Mouse (Mus musculus): ENCODE measurements at regions not wholly inside any gene's neighbourhood (a gene's known extent, or its start where the extent isn't known, plus 50 kb on each side); places are given as distances from the start of the nearest gene placed in this dataset.
"Not testable (repeated sequence)": the region's sequence is repeated elsewhere in the genome, so short reads cannot be mapped to it uniquely, and the experiment has no call there.

- WGBS = 40% methylated on average over 11 of the region's 11 CpGs
- no peak overlapping the region for H3K27ac ChIP-seq
Observed at GRCm38 (mm10) chr6:22493632-22494260, 137.7 kb upstream of the Fam3c start.

GRCm38 (mm10) chr6:22492896-22493295, 136.9 kb upstream of the Fam3c start:
- no peak overlapping the region for H3K9ac ChIP-seq
- no peak for ATAC-seq (replicated peaks)
- H3K36me3 ChIP-seq (replicated peaks) = no peaks in the 10 kb centered on the region
- WGBS = 92% methylated on average over 17 of the region's 17 CpGs
- H3K27ac ChIP-seq = no peak overlapping the region
- no peaks in the 10 kb centered on the region for H3K4me1 ChIP-seq
- H3K4me2 ChIP-seq = no peak overlapping the region
- no peak overlapping the region for H3K4me3 ChIP-seq
- H3K27me3 ChIP-seq (replicated peaks) = no peaks in the 10 kb centered on the region
- no peaks in the 10 kb centered on the region for H3K9me3 ChIP-seq

More at GRCm38 (mm10) chr6:22493632-22494260, 137.7 kb upstream of the Fam3c start:
- Histone ChIP-seq H3K9ac (no peak overlapping the region), H3K4me2 (no peak overlapping the region), H3K9me3 (no peaks in the 10 kb centered on the region), H3K4me1 (no peaks in the 10 kb centered on the region), H3K27me3 (replicated peaks) (no peaks in the 10 kb centered on the region), H3K36me3 (replicated peaks) (no peaks in the 10 kb centered on the region), H3K4me3 (no peak overlapping the region)
- peak; percentile 84 for ATAC-seq (replicated peaks)

DNA sequence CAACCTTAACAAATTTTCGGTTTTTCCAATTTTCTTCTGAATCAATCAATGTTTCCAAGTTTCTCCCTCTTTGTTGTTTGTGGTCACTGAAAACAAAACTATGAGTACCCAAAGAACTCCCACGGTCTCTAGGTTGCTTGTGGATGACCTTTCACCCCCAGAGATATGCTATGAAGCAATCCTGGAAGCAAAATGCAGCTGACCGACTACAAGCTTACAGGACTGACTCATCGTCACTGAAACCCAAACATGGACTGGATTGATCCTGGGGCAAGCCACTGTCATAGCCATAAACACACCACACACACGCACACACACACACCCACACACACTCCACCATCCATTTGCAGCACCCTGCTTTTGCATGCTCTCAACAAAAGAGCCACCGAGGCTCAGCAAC, 134.7 kb upstream of the Fam3c start:
- Histone ChIP-seq H3K4me2 (no peak overlapping the region), H3K27ac (no peak overlapping the region), H3K4me1 (no peaks in the 10 kb centered on the region), H3K9me3 (no peaks in the 10 kb centered on the region), H3K4me3 (no peak overlapping the region), H3K27me3 (replicated peaks) (no peaks in the 10 kb centered on the region), H3K9ac (no peak overlapping the region), H3K36me3 (replicated peaks) (no peaks in the 10 kb centered on the region)
- 91% methylated on average over 6 of the region's 6 CpGs for WGBS
- ATAC-seq (replicated peaks) = no peak

DNA sequence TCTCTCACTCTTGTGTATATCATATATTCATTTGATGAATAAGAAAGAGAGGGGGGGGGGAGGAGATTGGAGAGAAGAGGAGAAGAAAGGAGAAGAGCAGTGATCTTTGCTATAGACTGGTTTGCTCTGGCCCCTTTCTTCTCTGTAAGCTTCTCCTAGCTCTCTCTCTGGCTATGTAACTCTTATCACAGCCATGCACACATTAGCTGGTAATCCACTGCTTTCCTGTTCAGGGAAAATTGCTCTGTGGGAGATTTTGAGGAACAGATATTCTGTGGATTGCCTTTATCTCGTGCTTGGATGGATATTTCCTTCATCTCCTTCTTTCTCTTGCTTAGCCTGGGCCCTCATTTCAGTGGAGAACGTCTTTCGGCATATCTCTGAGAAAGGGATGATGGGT, 131.4 kb upstream of the Fam3c start:
- H3K4me1 ChIP-seq = no peaks in the 10 kb centered on the region
- H3K4me3 ChIP-seq = no peak overlapping the region
- H3K4me2 ChIP-seq = no peak overlapping the region
- H3K27ac ChIP-seq = no peak overlapping the region
- no peaks in the 10 kb centered on the region for H3K9me3 ChIP-seq
- no peaks in the 10 kb centered on the region for H3K27me3 ChIP-seq (replicated peaks)
- 81% methylated on average over 3 of the region's 3 CpGs for WGBS
- no peaks in the 10 kb centered on the region for H3K36me3 ChIP-seq (replicated peaks)
- ATAC-seq (replicated peaks) = no peak
- no peak overlapping the region for H3K9ac ChIP-seq

GRCm38 (mm10) chr6:22485828-22486518, 129.9 kb upstream of the Fam3c start:
- H3K4me2 ChIP-seq = no peak overlapping the region
- H3K4me3 ChIP-seq = no peak overlapping the region
- 83% methylated on average over 11 of the region's 11 CpGs for WGBS
- no peaks in the 10 kb centered on the region for H3K27me3 ChIP-seq (replicated peaks)
- no peaks in the 10 kb centered on the region for H3K9me3 ChIP-seq
- H3K36me3 ChIP-seq (replicated peaks) = no peaks in the 10 kb centered on the region
- no peaks in the 10 kb centered on the region for H3K4me1 ChIP-seq
- H3K9ac ChIP-seq = no peak overlapping the region
- ATAC-seq (replicated peaks) = no peak
- no peak overlapping the region for H3K27ac ChIP-seq

GRCm38 (mm10) chr6:22482257-22482656, 126.2 kb upstream of the Fam3c start:
- not testable (repeated sequence) for H3K36me3 ChIP-seq (replicated peaks); H3K27me3 ChIP-seq (replicated peaks); H3K4me2 ChIP-seq; H3K27ac ChIP-seq; H3K9ac ChIP-seq; H3K9me3 ChIP-seq; ATAC-seq (replicated peaks); H3K4me1 ChIP-seq; H3K4me3 ChIP-seq
- 90% methylated on average over 4 of the region's 4 CpGs for WGBS

- H3K9me3 ChIP-seq = no peaks in the 10 kb centered on the region
- ATAC-seq (replicated peaks) = no peak
- H3K36me3 ChIP-seq (replicated peaks) = no peaks in the 10 kb centered on the region
- H3K9ac ChIP-seq = no peak overlapping the region
- no peaks in the 10 kb centered on the region for H3K4me1 ChIP-seq
- no peaks in the 10 kb centered on the region for H3K27me3 ChIP-seq (replicated peaks)
- no peak overlapping the region for H3K27ac ChIP-seq
- H3K4me2 ChIP-seq = no peak overlapping the region
- no peak overlapping the region for H3K4me3 ChIP-seq
- WGBS = 88% methylated on average over 4 of the region's 4 CpGs
Observed at GRCm38 (mm10) chr6:22474604-22475003, 118.6 kb upstream of the Fam3c start.

GRCm38 (mm10) chr6:22474011-22474410, 118.0 kb upstream of the Fam3c start:
- ATAC-seq (replicated peaks) = no peak
- 85% methylated on average over 2 of the region's 2 CpGs for WGBS
- H3K27ac ChIP-seq = no peak overlapping the region
- no peaks in the 10 kb centered on the region for H3K27me3 ChIP-seq (replicated peaks)
- H3K4me2 ChIP-seq = no peak overlapping the region
- H3K4me3 ChIP-seq = no peak overlapping the region
- H3K9me3 ChIP-seq = no peaks in the 10 kb centered on the region
- no peaks in the 10 kb centered on the region for H3K36me3 ChIP-seq (replicated peaks)
- H3K4me1 ChIP-seq = no peaks in the 10 kb centered on the region
- no peak overlapping the region for H3K9ac ChIP-seq

- not testable (repeated sequence) for H3K4me1 ChIP-seq; H3K9me3 ChIP-seq; H3K4me3 ChIP-seq; H3K36me3 ChIP-seq (replicated peaks); H3K27ac ChIP-seq; ATAC-seq (replicated peaks); H3K27me3 ChIP-seq (replicated peaks); H3K4me2 ChIP-seq; H3K9ac ChIP-seq
- WGBS = 88% methylated on average over 5 of the region's 5 CpGs
Observed at GRCm38 (mm10) chr6:22472400-22472799, 116.4 kb upstream of the Fam3c start.

DNA sequence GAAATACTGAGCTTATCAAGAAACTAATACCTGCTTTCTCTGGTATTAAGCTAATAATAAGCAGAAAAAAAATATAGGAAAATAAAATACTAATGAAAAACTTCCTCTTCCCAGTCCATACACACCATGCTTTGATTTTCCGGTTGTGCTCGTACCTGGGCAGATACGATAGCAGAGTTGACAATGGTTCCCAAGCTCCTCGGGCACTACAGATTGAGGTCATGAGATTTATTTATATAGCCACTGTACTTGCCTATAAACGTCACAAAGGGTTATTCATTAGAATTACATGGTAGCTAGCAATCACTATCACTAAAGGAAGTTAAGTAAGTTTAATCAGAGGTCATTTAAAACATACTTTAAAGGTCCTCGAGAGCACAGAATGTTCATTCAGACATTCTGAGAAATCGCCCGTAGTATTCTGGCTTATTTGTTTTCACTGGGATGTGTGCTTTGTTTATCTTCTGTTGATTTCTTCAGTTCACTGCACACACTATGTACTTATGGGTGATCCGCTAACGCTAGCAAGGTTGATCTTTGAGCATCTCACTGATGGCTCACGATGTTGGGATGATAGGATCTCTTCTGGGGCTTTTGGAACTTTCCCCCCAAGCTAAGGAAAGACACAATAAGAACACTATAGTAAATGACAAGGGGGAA, 111.4 kb upstream of the Fam3c start:
- Histone ChIP-seq H3K4me3 (no peak overlapping the region), H3K4me2 (no peak overlapping the region), H3K27me3 (replicated peaks) (no peaks in the 10 kb centered on the region), H3K9ac (no peak overlapping the region), H3K27ac (no peak overlapping the region), H3K4me1 (no peaks in the 10 kb centered on the region), H3K9me3 (no peaks in the 10 kb centered on the region), H3K36me3 (replicated peaks) (no peaks in the 10 kb centered on the region)
- WGBS = 87% methylated on average over 11 of the region's 11 CpGs
- ATAC-seq (replicated peaks) = no peak

GRCm38 (mm10) chr6:22465926-22466325, 109.9 kb upstream of the Fam3c start:
- 97% methylated on average over 1 of the region's 1 CpGs for WGBS
- ATAC-seq (replicated peaks) = no peak
- no peak overlapping the region for H3K4me3 ChIP-seq
- no peak overlapping the region for H3K9ac ChIP-seq
- no peaks in the 10 kb centered on the region for H3K4me1 ChIP-seq
- H3K9me3 ChIP-seq = no peaks in the 10 kb centered on the region
- no peaks in the 10 kb centered on the region for H3K27me3 ChIP-seq (replicated peaks)
- H3K36me3 ChIP-seq (replicated peaks) = no peaks in the 10 kb centered on the region
- H3K27ac ChIP-seq = no peak overlapping the region
- no peak overlapping the region for H3K4me2 ChIP-seq

DNA sequence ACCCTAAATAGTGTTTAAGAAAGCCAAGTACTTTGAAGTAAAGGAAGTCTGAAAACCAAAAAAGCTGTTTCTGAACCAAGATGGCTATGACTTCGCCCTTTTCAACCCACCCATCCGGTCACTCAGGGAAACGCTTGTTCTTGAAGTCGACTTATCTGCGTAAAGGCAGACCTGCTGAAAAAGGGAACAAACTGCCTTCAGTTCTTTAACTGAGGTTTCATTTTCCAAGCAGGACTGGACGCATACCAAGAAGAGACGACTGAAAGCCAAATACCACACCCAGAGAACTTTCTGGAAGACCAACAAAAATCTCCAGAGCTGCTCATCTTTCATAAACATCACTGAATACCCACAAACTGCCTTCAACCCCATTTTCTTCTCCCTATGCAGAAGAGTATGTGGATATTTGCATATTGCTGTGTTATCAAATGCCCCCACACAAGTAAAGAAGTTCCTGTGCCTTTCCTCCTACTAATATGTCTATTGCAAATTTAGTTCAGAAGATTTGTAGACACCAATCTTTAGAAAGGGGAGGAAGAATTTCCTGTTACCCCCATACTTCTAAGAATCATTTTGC, 103.5 kb upstream of the Fam3c start:
- ATAC-seq (replicated peaks) = no peak
- WGBS = 92% methylated on average over 7 of the region's 7 CpGs
- H3K27me3 ChIP-seq (replicated peaks) = no peaks in the 10 kb centered on the region

More for the DNA sequence above, 103.5 kb upstream of the Fam3c start:
- no peak overlapping the region for H3K4me2 ChIP-seq
- no peaks in the 10 kb centered on the region for H3K4me1 ChIP-seq
- no peak overlapping the region for H3K27ac ChIP-seq
- no peak overlapping the region for H3K9ac ChIP-seq
- no peak overlapping the region for H3K4me3 ChIP-seq
- H3K9me3 ChIP-seq = no peaks in the 10 kb centered on the region
- no peaks in the 10 kb centered on the region for H3K36me3 ChIP-seq (replicated peaks)

Data from midbrain, embryonic 15.5 days (tissue).